Mouse (Mus musculus): ENCODE measurements around the gene Itprip. TPM values are rescaled to one million over a fixed set of nuclear protein-coding genes. Genes with fewer than 3 reads are reported as not detected.

Gene Itprip
- total RNA-seq (2023), result 328 to 367 TPM (median 347 TPM) in 4 replicates

DNA sequence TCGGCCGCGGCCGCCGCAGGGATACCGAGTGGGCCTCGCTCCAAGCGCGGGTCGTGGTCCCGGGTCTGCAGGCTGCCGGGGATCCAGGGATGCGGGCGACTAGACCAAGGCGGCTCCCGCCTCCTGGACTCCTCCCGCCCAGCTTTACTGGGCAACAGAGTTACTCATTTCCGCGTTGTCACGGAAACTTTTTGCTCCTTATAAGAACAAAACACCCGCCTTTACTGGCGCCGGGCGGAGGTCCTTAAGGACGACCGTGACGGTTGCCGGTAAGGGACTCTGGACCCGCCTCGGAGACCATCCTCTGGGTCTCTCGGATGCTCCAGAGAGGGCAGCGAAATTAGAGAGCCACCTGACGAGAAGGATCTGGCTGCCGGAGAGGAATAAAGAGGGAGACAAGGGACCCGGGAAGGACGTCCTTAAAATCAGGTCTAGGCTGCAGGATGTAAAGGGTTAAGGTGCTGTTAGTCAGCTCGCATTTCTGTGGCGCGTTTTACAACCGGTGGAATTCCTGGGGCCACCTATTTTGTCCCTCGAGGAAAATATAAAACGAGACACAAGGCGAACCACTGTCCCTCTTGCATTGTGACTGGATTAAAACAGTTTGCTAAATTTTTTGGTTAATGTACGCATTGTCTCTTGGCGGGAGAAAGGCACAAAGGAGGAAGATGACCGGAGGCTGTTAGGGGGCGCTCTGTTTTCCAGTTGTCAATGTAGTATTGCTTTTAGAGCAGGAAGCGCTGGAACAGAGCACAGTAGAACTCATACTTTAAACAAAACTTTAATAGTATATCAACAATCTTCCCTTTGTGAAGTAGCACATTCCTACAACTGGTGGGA, at the start of gene Itprip, which contains the start of gene Cfap43:
Gene Itprip (minus strand): TSS at position 174 of the 840 bp plus-strand sequence.
Gene Cfap43 (minus strand): TSS at position 162 of the 840 bp plus-strand sequence.

GRCm38 (mm10) chr19:47937443-47938406, 18.6 kb upstream of the Itprip start, which contains the start of gene Cfap58:
Gene Cfap58, plus strand, starts transcription at chr19:47937675.

GRCm38 (mm10) chr19:47865353-47865947, 53.6 kb downstream of the Itprip start, which contains the start of gene Gsto2:
Gene Gsto2, plus strand, starts transcription at chr19:47865534.

GRCm38 (mm10) chr19:47854796-47855783, 64.0 kb downstream of the Itprip start, which contains the start of gene Gsto1:
Gene Gsto1, plus strand, starts transcription at chr19:47854970.

Other genes starting within 250 kb of the Itprip start
- gene Col17a1, start 227.2 kb downstream of the Itprip start, total RNA-seq (2023), result 0.09 TPM in 1 of 4 replicates, not detected in the others
- gene Sfr1, start 187.6 kb downstream of the Itprip start, total RNA-seq (2023), result 97.7 to 107 TPM (median 99.9 TPM) in 4 replicates
- 17.4 to 20.8 TPM (median 19.8 TPM) in 4 replicates for gene Gsto1, start 64.3 kb downstream of the Itprip start, total RNA-seq (2023)
- gene Gsto2, start 53.8 kb downstream of the Itprip start, total RNA-seq (2023), result 0.56 TPM in 1 of 4 replicates, not detected in the others
- not detected in 4 replicates for gene Cfap43, start within 50 bp of the Itprip start, total RNA-seq (2023)
- gene Cfap58, start 18.4 kb upstream of the Itprip start, total RNA-seq (2023), result not detected in 4 replicates